Mouse (Mus musculus) embryonic fibroblast, embryonic 13.5 days (primary cell): Measurements from ENCODE around the gene Bad.

Experiments
- CTCF ChIP-seq: IDR thresholded peaks from 2 replicates; pipeline ENCODE4 v1.5.1; 2011; ENCODE audit warnings: mild to moderate bottlenecking, control low read depth, low read length, moderate library complexity, borderline replicate concordance; ENCODE audit not compliant: insufficient read depth
- POLR2A ChIP-seq: IDR thresholded peaks from 2 replicates; pipeline ENCODE4 v1.6.1; 2011; ENCODE audit warnings: low read depth, mild to moderate bottlenecking, control low read depth, low read length, moderate library complexity

- TF ChIP-seq CTCF (no peak), POLR2A (no peak; the same call in 1 of the 2 replicates)
Observed at GRCm38 (mm10) chr19:6949532-6949931, 7.9 kb downstream of the Bad start.
